Mouse (Mus musculus): ENCODE measurements at regions not wholly inside any gene's neighbourhood (a gene's known extent, or its start where the extent isn't known, plus 50 kb on each side); places are given as distances from the start of the nearest gene placed in this dataset.

GRCm38 (mm10) chr10:98793926-98794536, 120.2 kb upstream of the Atp2b1 start:
- TF ChIP-seq CTCF (IDR thresholded peaks at IDR 0.05; ENCODE audit: borderline replicate concordance, insufficient read depth, low read depth, low read length), result no peak
- TF ChIP-seq POLR2A (IDR thresholded peaks at IDR 0.05; ENCODE audit: borderline replicate concordance, insufficient read depth, low read length), result no peak

All from cerebellum, adult 2 months (tissue).